Mouse (Mus musculus) hindbrain, embryonic 14.5 days (tissue): Measurements from ENCODE around the gene Jrkl. TPM values are rescaled to one million over a fixed set of nuclear protein-coding genes. Genes with fewer than 3 reads are reported as not detected.

ENCODE experiments used
- ATAC-seq: fragments of 200-750 bp; cut with Nextera tagmentation; 2 replicates; pipeline ENCODE4 v1.8.0; 2017; ENCODE audit warnings: moderate number of reproducible peaks, mild to moderate bottlenecking, moderate TSS enrichment, moderate library complexity; ENCODE audit not compliant: low FRiP score
- DNase-seq: peaks from one replicate; pipeline ENCODE4 v3.0.0-alpha.2; 2015; ENCODE audit warnings: low spot score
- H3K27ac ChIP-seq: fragments of 300-500 bp; sonication (generic); 2 replicates; pipeline ENCODE4 v1.5.1; 2014; ENCODE audit warnings: mild to moderate bottlenecking, moderate library complexity
- H3K27me3 ChIP-seq: fragments of 300-500 bp; sonication (generic); 2 replicates; pipeline ENCODE4 v1.6.1; 2014; ENCODE audit warnings: mild to moderate bottlenecking, low read length, mixed read lengths; ENCODE audit not compliant: control insufficient read depth, insufficient read depth
- H3K36me3 ChIP-seq: fragments of 300-500 bp; sonication (generic); replicated peaks from 2 replicates; pipeline ENCODE4 v1.6.1; 2014; ENCODE audit not compliant: control insufficient read depth, insufficient read depth
- H3K4me1 ChIP-seq: fragments of 300-500 bp; sonication (generic); replicated peaks from 2 replicates; pipeline ENCODE4 v1.6.1; 2014; ENCODE audit warnings: antibody characterized with exemption, low read length, mixed read lengths; ENCODE audit not compliant: control insufficient read depth, insufficient read depth
- H3K4me2 ChIP-seq: fragments of 300-500 bp; sonication (generic); replicated peaks from 2 replicates; pipeline ENCODE4 v1.6.1; 2014; ENCODE audit warnings: mild to moderate bottlenecking, moderate library complexity
- H3K4me3 ChIP-seq: fragments of 300-500 bp; sonication (generic); replicated peaks from 2 replicates; pipeline ENCODE4 v1.5.1; 2014; ENCODE audit warnings: mild to moderate bottlenecking, low read length
- H3K9ac ChIP-seq: fragments of 300-500 bp; sonication (generic); 2 replicates; pipeline ENCODE4 v1.6.1; 2014
- H3K9me3 ChIP-seq: fragments of 300-500 bp; sonication (generic); 2 replicates; pipeline ENCODE4 v1.6.1; 2016; ENCODE audit warnings: low read length; ENCODE audit not compliant: control insufficient read depth
- WGBS: fragments of 180-500 bp; shearing (Covaris S2); extraction: QIAGEN DNeasy Blood & Tissue Kit; methylation state at CpG from one replicate; pipeline ENCODE4 v1.1.7; 2014; 5-methylcytosine and 5-hydroxymethylcytosine counted together
- polyA plus RNA-seq: library from polyadenylated mRNA; unstranded; fragments of >200 nt; fragmentation: Nextera tagmentation; extraction: Ambion mirVana; gene quantifications from 2 replicates; pipeline ENCODE4 v1.2.1, GENCODE M21; 2014

Jrkl gene
- polyA plus RNA-seq = 9.6 and 10.2 TPM in 2 replicates

DNA sequence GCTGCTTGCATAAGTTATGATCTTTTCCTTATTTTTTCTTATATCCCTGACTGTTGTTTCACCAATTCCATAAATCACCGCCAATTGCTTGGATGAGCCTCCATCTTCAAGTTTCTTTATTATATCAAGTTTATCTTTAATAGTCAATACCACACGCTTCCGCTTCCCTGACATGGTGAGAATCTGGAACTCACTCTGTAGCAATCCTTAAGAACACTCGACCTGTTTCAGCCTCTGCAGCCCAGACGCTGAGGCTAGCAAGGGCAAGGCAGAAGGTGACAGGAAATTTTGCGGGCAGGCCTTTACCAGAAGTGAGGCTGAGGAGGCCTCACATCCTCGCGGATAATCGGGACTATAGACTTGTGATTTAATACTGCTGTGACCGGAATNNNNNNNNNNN, at the start of gene Jrkl:
Gene Jrkl (minus strand): TSS at position 349 of the 400 bp plus-strand sequence.
- Histone ChIP-seq H3K4me1 (peaks cover 25% of the 10 kb centered on the region), H3K4me2 (peak within 1 kb of the TSS; percentile 70), H3K36me3 (no peaks in the 10 kb centered on the region), H3K27me3 (no peaks in the 10 kb centered on the region), H3K4me3 (peak within 1 kb of the TSS; percentile 70), H3K27ac (peak within 1 kb of the TSS; percentile 78), H3K9me3 (no peaks in the 10 kb centered on the region), H3K9ac (peak within 1 kb of the TSS; percentile 71)
- DNase-seq (peak; percentile 55), ATAC-seq (no peak)
- 7% methylated on average over 10 of the region's 10 CpGs for WGBS

DNA sequence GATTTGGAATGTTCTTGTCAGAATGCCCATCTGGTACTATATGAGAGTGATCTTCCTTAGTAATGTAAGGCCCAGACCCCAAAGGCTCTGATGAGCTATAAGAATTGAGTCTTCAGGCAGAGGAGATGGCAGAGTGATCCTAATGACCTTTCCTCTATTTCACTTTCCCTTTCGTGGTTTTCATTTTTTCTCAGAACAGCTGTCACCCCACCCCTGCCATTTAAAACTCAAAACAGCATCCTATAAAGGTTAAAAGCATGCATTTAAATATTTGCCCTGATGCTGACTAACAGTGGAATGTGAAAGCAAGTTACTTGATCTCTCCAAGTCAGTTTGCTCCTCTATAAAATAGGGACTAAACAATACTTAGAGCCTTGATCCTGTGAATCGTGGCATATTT, 41.9 kb upstream of the Jrkl start:
- Histone ChIP-seq H3K27me3 (no peaks in the 10 kb centered on the region), H3K9ac (no peak overlapping the region), H3K36me3 (no peaks in the 10 kb centered on the region), H3K4me1 (no peaks in the 10 kb centered on the region), H3K9me3 (no peaks in the 10 kb centered on the region), H3K4me2 (no peak overlapping the region), H3K27ac (no peak overlapping the region), H3K4me3 (no peak overlapping the region)
- ATAC-seq (no peak), DNase-seq (no peak)
- WGBS = 75% methylated on average over 2 of the region's 2 CpGs

DNA sequence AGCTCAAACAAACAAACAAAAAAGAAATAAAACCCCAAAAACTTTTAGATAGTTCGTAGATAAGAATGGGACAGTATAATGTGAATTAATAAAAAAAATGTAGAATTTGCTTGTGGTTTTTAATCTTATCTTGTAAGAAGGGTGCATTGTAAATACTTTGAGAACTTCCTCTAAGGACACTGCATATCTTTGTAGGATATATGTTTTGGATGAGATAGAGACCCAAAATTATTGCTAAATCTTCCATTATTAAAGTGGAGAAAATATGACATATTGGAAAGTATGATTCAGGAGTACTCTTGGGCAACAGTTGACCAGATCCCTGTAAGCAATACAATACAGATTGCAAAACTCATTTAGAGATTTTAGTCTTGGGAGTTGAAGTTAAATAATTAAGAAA, 27.6 kb upstream of the Jrkl start:
- Histone ChIP-seq H3K4me2 (no peak overlapping the region), H3K4me3 (no peak overlapping the region), H3K36me3 (no peaks in the 10 kb centered on the region), H3K4me1 (no peaks in the 10 kb centered on the region), H3K9ac (no peak overlapping the region), H3K27me3 (no peaks in the 10 kb centered on the region), H3K27ac (no peak overlapping the region), H3K9me3 (no peaks in the 10 kb centered on the region)
- WGBS = 95% methylated on average over 1 of the region's 1 CpGs
- no peak for ATAC-seq
- DNase-seq = no peak

DNA sequence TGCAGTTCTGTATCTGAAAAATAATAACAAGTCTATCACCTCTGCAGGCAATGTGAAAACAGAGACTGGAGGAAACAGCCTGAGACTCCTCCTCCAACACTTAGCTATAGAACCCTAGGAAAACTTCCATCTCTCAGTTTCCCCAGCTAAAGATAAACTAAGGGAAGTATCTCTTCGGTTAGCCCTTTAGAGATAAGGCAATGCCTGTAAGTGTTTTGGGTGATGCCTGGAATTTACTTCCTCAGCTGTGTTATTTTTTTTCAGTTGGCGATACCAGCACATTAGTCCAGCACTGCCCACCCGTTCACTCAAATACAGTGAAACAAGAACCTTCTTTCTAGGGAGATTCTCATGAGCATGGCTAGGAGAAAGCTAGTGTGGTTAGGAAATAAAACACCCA, 15.4 kb upstream of the Jrkl start:
- ATAC-seq = no peak
- H3K4me1 ChIP-seq = no peaks in the 10 kb centered on the region
- no peaks in the 10 kb centered on the region for H3K27me3 ChIP-seq
- 0 out of 2 replicates have a peak, but pooled peaks cover 4% of the 10 kb centered on the region for H3K36me3 ChIP-seq
- H3K4me3 ChIP-seq = no peak overlapping the region
- WGBS = 92% methylated on average over 3 of the region's 3 CpGs
- no peaks in the 10 kb centered on the region for H3K9me3 ChIP-seq
- H3K9ac ChIP-seq = no peak overlapping the region
- H3K27ac ChIP-seq = no peak overlapping the region
- no peak for DNase-seq
- no peak overlapping the region for H3K4me2 ChIP-seq

DNA sequence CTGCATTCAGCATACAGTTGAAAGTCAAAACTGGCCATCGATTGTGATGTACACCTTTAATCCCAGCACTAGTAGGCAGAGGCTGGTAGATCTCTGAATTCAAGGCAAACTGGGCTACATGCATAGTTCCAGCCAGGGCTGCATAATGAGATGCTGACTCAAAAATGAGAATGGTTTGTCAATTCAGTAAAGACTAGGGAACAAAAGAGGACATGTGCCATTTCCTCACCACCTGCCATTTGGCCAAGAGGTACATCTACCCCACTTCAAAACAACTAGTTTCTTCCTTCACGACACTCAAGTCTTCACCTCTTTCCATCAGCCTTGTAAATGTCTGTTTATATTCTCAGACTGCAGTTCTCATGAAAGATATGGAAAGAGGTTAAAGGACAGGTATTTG, 12.5 kb upstream of the Jrkl start:
- Histone ChIP-seq H3K27me3 (no peaks in the 10 kb centered on the region), H3K36me3 (0 out of 2 replicates have a peak, but pooled peaks cover 7% of the 10 kb centered on the region), H3K9ac (no peak overlapping the region), H3K4me2 (no peak overlapping the region), H3K27ac (no peak overlapping the region), H3K9me3 (no peaks in the 10 kb centered on the region), H3K4me1 (no peaks in the 10 kb centered on the region), H3K4me3 (no peak overlapping the region)
- DNase-seq (no peak), ATAC-seq (no peak)
- 95% methylated on average over 2 of the region's 2 CpGs for WGBS

DNA sequence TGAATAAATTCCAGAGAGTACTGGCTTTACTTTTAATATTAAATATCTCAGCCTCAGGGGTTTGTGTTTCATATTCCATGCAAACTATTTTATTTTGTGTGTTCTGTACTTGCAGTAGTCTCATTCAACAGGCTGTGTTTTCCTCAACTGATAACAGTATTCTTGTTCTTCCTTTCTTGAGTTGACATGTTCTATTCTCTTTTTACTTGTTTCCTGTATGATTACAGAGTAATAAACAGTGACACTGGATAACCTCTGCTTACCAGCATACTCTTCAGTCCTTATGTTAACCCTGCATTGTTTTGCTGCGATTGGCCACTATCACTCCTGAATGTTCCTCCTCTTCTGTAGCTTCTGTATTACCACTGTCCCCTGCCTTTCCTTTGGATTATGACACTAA, 11.1 kb upstream of the Jrkl start:
- no peaks in the 10 kb centered on the region for H3K9me3 ChIP-seq
- no peak for DNase-seq
- no peak for ATAC-seq
- no peak overlapping the region for H3K4me3 ChIP-seq
- no peak overlapping the region for H3K4me2 ChIP-seq
- 0 out of 2 replicates have a peak, but pooled peaks cover 7% of the 10 kb centered on the region for H3K36me3 ChIP-seq
- 94% methylated on average over 1 of the region's 1 CpGs for WGBS
- H3K27me3 ChIP-seq = no peaks in the 10 kb centered on the region
- H3K4me1 ChIP-seq = no peaks in the 10 kb centered on the region
- H3K9ac ChIP-seq = no peak overlapping the region
- H3K27ac ChIP-seq = no peak overlapping the region

DNA sequence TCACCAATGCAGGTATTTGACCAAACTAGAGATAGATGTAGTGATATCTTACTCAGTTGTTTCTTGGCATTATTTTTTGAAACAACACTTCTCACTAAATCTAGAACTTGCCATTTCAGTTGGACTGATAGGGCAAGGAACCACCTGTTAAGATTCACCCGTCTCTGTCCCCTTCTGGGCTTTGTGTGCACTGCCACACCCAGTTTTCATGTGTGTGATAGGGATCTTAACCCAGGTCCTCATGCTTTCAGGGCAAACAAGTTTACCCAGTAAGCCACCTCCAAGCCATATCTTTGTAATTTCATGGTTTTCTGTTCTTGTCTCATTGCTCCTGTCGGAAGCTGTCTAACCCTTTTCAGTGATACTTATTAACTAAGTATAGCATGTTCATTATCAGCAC, 5.6 kb upstream of the Jrkl start:
- H3K4me2 ChIP-seq = no peak overlapping the region
- H3K9ac ChIP-seq = no peak overlapping the region
- H3K4me1 ChIP-seq = peaks cover 6% of the 10 kb centered on the region; the same call in 1 of the 2 replicates
- WGBS = 88% methylated on average over 2 of the region's 2 CpGs
- no peak overlapping the region for H3K4me3 ChIP-seq
- DNase-seq (no peak), ATAC-seq (no peak)
- H3K27ac ChIP-seq = no peak overlapping the region
- H3K9me3 ChIP-seq = no peaks in the 10 kb centered on the region
- no peaks in the 10 kb centered on the region for H3K27me3 ChIP-seq
- 0 out of 2 replicates have a peak, but pooled peaks cover 6% of the 10 kb centered on the region for H3K36me3 ChIP-seq

DNA sequence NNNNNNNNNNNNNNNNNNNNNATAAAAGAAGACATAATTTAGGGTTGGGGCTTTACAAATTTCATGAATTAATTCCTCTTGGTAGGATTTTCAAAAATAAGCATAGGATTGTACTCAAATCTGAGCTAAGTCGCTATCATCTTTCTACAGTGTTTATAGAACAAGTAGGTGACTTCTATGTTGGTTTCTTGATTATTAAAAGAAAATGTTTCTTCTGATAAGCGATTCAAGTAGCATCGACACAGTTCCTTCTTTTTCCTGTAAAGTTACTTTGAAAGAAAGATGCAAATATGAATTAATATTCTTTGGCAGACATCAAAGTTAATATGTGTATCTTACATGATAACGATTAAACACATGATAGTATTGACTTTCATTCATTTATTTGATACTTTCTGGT, 2.5 kb upstream of the Jrkl start:
- Histone ChIP-seq H3K36me3 (no peaks in the 10 kb centered on the region), H3K27me3 (no peaks in the 10 kb centered on the region), H3K4me2 (peak overlapping the region; percentile 79; the same call in 1 of the 2 replicates), H3K27ac (no peak overlapping the region), H3K9ac (no peak overlapping the region), H3K4me1 (peaks cover 25% of the 10 kb centered on the region), H3K4me3 (no peak overlapping the region), H3K9me3 (no peaks in the 10 kb centered on the region)
- DNase-seq (no peak), ATAC-seq (no peak)
- WGBS = 96% methylated on average over 4 of the region's 4 CpGs

DNA sequence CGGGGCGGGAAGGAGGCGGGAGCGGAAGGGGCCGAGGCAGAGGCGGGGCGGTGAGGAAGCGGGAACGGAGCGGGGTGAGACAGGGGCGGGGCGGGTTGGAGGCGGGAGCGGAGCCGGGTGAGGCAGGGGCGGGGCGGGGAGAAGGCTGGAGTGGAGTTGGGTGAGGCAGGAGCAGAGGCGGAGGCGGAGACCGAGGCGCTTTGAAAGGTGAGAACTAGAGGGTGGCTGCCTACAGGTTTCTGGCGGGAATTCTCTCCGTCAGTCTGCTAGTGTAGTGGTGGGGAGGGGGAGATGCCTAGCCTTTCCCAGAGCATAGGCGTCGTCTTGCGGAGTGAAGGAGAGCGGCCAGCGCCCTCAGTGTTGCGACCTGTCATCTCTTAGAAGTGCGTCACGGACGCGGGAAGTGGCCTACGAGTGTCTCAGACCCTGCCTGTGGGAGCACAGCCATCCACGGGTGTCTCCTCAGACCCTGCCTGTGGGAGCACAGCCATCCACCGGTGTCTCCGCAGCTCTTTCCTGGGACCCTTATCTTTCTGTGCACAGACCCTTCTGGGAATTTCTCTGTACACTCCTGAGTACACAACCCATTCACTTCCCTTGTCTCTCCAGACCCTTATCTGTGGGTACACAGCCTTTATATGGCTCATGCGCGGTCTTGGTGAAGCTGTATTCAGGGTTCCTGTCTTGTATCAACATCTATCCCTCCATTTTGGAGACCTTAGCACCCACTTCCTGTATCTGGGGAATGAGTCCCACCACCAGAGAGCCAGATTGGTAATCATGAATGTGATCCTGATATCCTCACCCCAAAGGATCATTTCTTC, 1.4 kb upstream of the Jrkl start, which contains the start of gene Ccdc82:
Gene Ccdc82 (plus strand): TSS at position 141 of the 824 bp plus-strand sequence.
- H3K36me3 ChIP-seq = no peaks in the 10 kb centered on the region
- peak within 1 kb of the TSS; percentile 70 for H3K4me3 ChIP-seq
- H3K4me2 ChIP-seq = peak within 1 kb of the TSS; percentile 79
- H3K27ac ChIP-seq = peak within 1 kb of the TSS; percentile 86
- 4% methylated on average over 22 of the region's 39 CpGs for whole genome bisulfite sequencing
- peaks cover 25% of the 10 kb centered on the region for H3K4me1 ChIP-seq
- ATAC-seq (peak; percentile 98), DNase-seq (peak; percentile 81)
- no peaks in the 10 kb centered on the region for H3K9me3 ChIP-seq
- H3K27me3 ChIP-seq = no peaks in the 10 kb centered on the region
- peak within 1 kb of the TSS; percentile 75 for H3K9ac ChIP-seq
